Mouse (Mus musculus) lung, embryonic 16.5 days (tissue): ENCODE data around the gene Slc4a5. TPM values are rescaled to one million over a fixed set of nuclear protein-coding genes. Genes with fewer than 3 reads are reported as not detected.

ENCODE experiments used
- ATAC-seq: fragments of 200-750 bp; cut with Nextera tagmentation; 2 replicates; pipeline ENCODE4 v1.8.0; 2017; ENCODE audit warnings: low read depth, mild to moderate bottlenecking, moderate library complexity
- H3K27ac ChIP-seq: fragments of 300-500 bp; sonication (generic); 2 replicates; pipeline ENCODE4 v1.5.1; 2014; ENCODE audit warnings: mild to moderate bottlenecking, control low read depth, low read length
- H3K27me3 ChIP-seq: fragments of 300-500 bp; sonication (generic); 2 replicates; pipeline ENCODE4 v1.6.1; 2014; ENCODE audit warnings: low read depth, low read length, mixed read lengths; ENCODE audit not compliant: control insufficient read depth, insufficient read depth
- H3K36me3 ChIP-seq: fragments of 300-500 bp; sonication (generic); 2 replicates; pipeline ENCODE4 v1.6.1; 2014; ENCODE audit warnings: low read length; ENCODE audit not compliant: control insufficient read depth, insufficient read depth
- H3K4me1 ChIP-seq: fragments of 300-500 bp; sonication (generic); replicated peaks from 2 replicates; pipeline ENCODE4 v1.6.1; 2014; ENCODE audit warnings: low read length, mixed read lengths; ENCODE audit not compliant: control insufficient read depth, insufficient read depth
- H3K4me2 ChIP-seq: fragments of 300-500 bp; sonication (generic); 2 replicates; pipeline ENCODE4 v1.6.1; 2014; ENCODE audit warnings: low read depth, low read length, control low read depth
- H3K4me3 ChIP-seq: fragments of 300-500 bp; sonication (generic); 2 replicates; pipeline ENCODE4 v1.5.1; 2014; ENCODE audit warnings: mild to moderate bottlenecking, low read length, control low read depth
- H3K9ac ChIP-seq: fragments of 300-500 bp; sonication (generic); 2 replicates; pipeline ENCODE4 v1.6.1; 2014; ENCODE audit warnings: low read length, control low read depth
- H3K9me3 ChIP-seq: fragments of 300-500 bp; sonication (generic); 2 replicates; pipeline ENCODE4 v1.6.1; 2016; ENCODE audit warnings: low read length; ENCODE audit not compliant: control insufficient read depth
- WGBS: fragments of 180-500 bp; shearing (Covaris S2); extraction: QIAGEN DNeasy Blood & Tissue Kit; methylation state at CpG from one replicate; pipeline ENCODE4 v1.1.7; 2014; 5-methylcytosine and 5-hydroxymethylcytosine counted together
- polyA plus RNA-seq: library from polyadenylated mRNA; unstranded; fragments of >200 nt; fragmentation: Nextera tagmentation; extraction: Ambion mirVana; gene quantifications from 2 replicates; pipeline ENCODE4 v1.2.1, GENCODE M21; 2015

Gene Slc4a5
- polyA plus RNA-seq, 1 experiment from 2014 or later: 2.1 TPM

DNA sequence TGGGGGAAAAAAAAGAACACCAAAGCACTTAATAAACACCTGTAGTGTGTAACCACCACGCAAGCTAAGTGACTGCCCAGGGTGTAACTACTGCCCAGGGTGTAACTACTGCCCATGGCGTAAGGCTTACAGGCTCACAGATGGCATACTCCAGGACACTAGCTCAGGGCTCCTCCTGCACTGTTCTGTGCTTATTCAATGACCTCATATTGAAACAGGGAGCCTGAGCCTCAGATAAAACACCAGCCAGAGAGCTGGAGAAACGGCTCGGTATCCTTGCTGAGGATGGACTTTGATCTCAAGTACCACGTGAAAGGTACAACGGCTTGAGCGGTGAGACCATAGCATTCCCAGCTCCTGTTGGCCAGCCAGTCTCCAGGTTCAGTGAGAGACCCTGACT is 92.4 kb downstream of the Slc4a5 start:
- no peaks in the 10 kb centered on the region for H3K9me3 ChIP-seq
- ATAC-seq: no peak
- WGBS: 65% methylated on average over 7 of the region's 7 CpGs
- no peak overlapping the region for H3K27ac ChIP-seq
- no peak overlapping the region for H3K4me3 ChIP-seq
- H3K27me3 ChIP-seq: no peaks in the 10 kb centered on the region
- peaks cover 10% of the 10 kb centered on the region for H3K36me3 ChIP-seq
- H3K4me1 ChIP-seq: peaks cover 14% of the 10 kb centered on the region
- no peak overlapping the region for H3K9ac ChIP-seq
- H3K4me2 ChIP-seq: no peak overlapping the region

DNA sequence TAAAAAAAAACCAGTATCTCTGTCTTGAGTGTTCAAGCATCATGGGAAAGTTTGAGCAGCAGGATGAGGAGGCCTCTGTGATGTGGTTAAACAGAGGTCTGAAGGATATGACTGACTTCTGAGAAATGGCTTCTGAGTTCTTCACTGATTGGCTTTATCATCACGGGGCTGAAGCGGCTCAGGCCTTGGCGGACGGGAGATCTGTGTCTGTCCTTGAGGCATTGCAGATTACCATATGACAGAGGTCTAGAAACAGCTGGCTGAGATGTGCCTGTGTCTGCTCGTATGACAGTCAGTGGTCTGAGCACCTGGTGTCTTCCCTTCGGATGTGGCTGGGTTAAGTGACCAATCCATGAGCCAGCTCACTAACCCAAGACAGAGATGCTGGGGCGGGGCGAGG is 92.9 kb downstream of the Slc4a5 start:
- no peak overlapping the region for H3K4me2 ChIP-seq
- no peak overlapping the region for H3K27ac ChIP-seq
- H3K27me3 ChIP-seq: no peaks in the 10 kb centered on the region
- H3K4me3 ChIP-seq: no peak overlapping the region
- H3K4me1 ChIP-seq: peaks cover 14% of the 10 kb centered on the region
- 89% methylated on average over 8 of the region's 8 CpGs for WGBS
- H3K9me3 ChIP-seq: no peaks in the 10 kb centered on the region
- no peak for ATAC-seq
- peaks cover 10% of the 10 kb centered on the region for H3K36me3 ChIP-seq
- H3K9ac ChIP-seq: no peak overlapping the region

DNA sequence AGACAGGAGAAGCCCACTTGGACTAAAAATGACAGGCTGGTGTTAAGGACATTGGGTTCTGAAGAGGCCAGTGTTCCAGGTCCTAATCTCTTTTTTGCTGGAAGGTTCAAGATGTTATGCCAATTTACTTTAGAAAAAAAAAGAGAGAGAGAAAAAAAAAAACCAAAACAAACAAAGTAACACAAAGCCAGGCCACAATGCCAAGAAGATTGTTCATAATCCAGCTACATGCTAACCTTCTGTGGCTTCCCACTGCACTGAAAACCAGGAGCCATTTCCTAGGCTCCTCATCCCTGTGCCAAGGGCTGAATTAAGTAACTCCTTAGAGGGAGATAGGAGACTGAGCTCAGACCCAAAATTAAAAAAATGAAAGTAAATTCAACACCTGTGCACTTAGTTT is 95.7 kb downstream of the Slc4a5 start:
- Histone ChIP-seq H3K4me2 (no peak overlapping the region; the same call in 1 of the 2 replicates), H3K9me3 (no peaks in the 10 kb centered on the region), H3K36me3 (peaks cover 6% of the 10 kb centered on the region; the same call in 1 of the 2 replicates), H3K27ac (no peak overlapping the region), H3K27me3 (no peaks in the 10 kb centered on the region), H3K4me1 (peaks cover 14% of the 10 kb centered on the region), H3K4me3 (no peak overlapping the region), H3K9ac (no peak overlapping the region)
- no peak for ATAC-seq

DNA sequence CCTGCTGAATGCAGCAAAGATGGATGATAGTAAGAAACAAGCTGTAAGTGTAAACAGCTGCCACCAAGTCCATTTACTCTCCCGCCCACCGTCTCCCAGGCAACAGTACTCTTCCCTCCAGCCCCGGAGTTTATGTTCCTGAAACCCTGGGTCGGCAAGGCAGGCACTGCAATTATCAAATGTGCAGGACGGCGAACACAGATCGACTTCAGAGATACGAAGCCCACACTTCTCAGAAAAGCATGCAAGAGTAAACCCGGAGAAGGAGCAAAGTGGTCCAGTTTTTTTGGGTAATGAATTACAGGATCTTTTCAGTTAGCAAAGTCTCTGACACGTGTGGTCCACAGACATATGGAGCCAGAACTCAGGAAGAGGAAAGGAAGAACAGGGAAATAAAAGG is 96.4 kb downstream of the Slc4a5 start:
- ATAC-seq: no peak
- WGBS: 3% methylated on average over 10 of the region's 10 CpGs
- H3K9ac ChIP-seq: peak overlapping the region; percentile 39

DNA sequence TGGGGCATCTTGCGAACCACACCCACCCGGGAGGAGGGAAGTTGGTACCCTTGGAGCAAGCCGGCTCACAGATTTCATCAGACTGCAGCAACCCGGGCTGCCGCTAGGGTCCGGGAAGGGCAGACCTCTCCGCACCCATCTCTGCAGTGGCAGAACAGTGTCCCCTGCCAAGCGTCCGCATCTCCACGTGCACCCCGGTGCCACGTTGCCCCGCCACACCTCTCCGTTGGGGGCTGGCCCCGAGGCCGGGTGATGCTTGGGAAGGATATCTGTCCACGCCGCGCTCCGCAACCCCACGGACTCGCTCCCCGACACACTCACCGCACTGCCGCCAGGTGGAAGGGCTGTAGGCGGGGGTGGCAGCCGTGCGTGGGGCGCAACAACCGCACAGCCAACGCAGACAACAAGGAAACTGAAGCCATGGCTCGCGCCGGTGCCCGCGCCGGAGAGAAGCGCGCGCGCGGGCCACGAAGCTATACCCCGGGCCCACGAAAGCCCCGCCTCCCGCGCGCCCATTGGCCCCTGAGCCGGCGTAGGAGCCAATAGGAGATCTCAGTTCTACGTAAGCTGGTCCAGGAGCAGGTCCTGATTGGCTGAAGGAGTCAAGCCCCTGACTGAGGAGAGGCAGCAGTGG is 97.6 kb downstream of the Slc4a5 start:
- Histone ChIP-seq H3K4me2 (peak overlapping the region; percentile 91), H3K4me1 (peaks cover 14% of the 10 kb centered on the region), H3K9ac (peak overlapping the region; percentile 82), H3K27ac (peak overlapping the region; percentile 31; the same call in 1 of the 2 replicates), H3K36me3 (peaks cover 3% of the 10 kb centered on the region; the same call in 1 of the 2 replicates), H3K4me3 (peak overlapping the region; percentile 98), H3K27me3 (no peaks in the 10 kb centered on the region), H3K9me3 (no peaks in the 10 kb centered on the region)
- under 1% methylated on average over 52 of the region's 52 CpGs for WGBS
- peak; percentile 99 for ATAC-seq

More for the DNA sequence above, 96.4 kb downstream of the Slc4a5 start:
- H3K27ac ChIP-seq: no peak overlapping the region
- H3K36me3 ChIP-seq: peaks cover 6% of the 10 kb centered on the region; the same call in 1 of the 2 replicates
- peak overlapping the region; percentile 91 for H3K4me2 ChIP-seq
- peaks cover 14% of the 10 kb centered on the region for H3K4me1 ChIP-seq
- peak overlapping the region; percentile 98 for H3K4me3 ChIP-seq
- no peaks in the 10 kb centered on the region for H3K9me3 ChIP-seq
- H3K27me3 ChIP-seq: no peaks in the 10 kb centered on the region

DNA sequence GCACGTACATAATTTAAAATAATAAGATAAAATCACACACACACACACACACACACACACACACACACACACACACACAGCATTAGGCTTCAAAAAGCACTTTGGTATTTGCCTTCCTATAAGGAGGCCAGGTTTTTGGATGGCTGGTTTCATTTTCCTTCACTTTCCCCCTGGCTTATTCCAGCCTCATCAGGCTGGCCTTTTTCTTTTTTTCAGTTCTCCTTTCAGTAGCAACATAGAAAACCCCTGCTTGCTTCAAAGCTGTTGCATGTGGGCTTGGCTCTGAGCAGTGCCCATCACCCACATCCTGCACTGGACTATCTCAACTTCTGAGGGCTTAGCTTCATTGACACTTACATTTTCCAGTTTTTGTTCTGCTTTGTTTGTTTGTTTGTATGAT is 102.3 kb downstream of the Slc4a5 start:
- WGBS: 29% methylated on average over 1 of the region's 1 CpGs
- Histone ChIP-seq H3K4me3 (no peak overlapping the region), H3K9ac (no peak overlapping the region), H3K4me1 (peaks cover 6% of the 10 kb centered on the region), H3K36me3 (no peaks in the 10 kb centered on the region), H3K27ac (no peak overlapping the region), H3K27me3 (no peaks in the 10 kb centered on the region), H3K4me2 (no peak overlapping the region), H3K9me3 (no peaks in the 10 kb centered on the region)
- ATAC-seq: no peak

DNA sequence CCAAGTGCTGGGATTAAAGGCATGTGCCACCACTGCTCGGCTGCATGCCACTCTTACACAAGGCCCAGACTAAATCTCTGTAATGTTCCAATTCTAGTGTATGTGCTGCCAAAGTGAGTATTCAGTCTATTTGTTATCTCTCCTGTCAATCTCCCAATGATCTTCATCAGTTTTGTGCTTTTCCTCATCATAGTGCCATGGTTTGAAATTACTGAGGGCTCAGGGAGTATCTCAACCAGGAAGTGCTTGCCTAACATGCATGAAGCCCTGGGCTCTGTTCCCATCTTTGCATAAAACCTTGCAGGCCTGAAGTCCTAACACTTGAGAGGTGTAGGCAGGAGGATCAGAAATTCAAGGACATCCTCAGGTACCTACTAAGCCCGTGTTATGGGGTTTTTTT is 103.2 kb downstream of the Slc4a5 start:
- ATAC-seq: no peak
- WGBS: 60% methylated on average over 2 of the region's 2 CpGs
- no peaks in the 10 kb centered on the region; the same call in 1 of the 2 replicates for H3K36me3 ChIP-seq

DNA sequence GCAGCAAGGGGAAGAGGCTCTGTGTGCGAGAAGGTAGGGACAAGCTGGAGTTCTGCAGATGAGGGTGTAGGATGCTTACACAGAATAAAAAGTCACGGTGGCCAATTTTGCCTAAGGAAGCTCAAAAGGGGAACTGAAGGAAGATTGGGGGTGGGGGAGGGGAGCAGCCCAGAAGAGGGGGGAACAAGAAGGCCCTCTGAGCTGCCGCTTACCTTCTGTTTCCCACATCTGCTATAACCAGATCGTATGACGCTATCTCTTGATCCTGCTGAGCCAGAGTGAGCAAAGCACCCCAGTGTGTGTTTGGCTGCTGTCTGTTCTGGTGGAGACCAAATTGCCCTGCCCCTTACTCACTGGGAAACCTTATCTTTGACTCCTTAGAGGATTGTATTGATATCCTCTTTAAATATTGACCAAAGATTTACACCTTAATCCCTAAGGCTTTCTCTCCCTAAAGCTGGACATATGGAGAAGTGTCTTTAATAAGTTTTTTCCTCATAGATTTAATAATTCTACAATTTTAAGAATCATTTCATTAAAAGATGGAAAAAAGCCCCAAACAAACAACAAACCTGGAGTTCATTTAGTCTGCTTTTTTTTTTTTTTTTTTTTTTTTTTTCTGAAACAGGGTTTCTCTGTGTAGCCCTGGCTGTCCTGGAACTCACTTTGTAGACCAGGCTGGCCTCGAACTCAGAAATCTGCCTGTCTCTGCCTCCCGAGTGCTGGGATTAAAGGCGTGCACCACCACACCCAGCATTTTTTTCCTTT is 104.2 kb downstream of the Slc4a5 start:
- H3K27me3 ChIP-seq: no peaks in the 10 kb centered on the region
- H3K9ac ChIP-seq: no peak overlapping the region
- no peak overlapping the region for H3K4me2 ChIP-seq
- no peaks in the 10 kb centered on the region; the same call in 1 of the 2 replicates for H3K36me3 ChIP-seq
- 57% methylated on average over 8 of the region's 8 CpGs for WGBS
- H3K9me3 ChIP-seq: no peaks in the 10 kb centered on the region
- ATAC-seq: no peak
- peaks cover 11% of the 10 kb centered on the region for H3K4me1 ChIP-seq
- H3K4me3 ChIP-seq: no peak overlapping the region
- H3K27ac ChIP-seq: no peak overlapping the region

More for the DNA sequence above, 103.2 kb downstream of the Slc4a5 start:
- no peaks in the 10 kb centered on the region for H3K9me3 ChIP-seq
- no peak overlapping the region for H3K4me3 ChIP-seq
- peaks cover 11% of the 10 kb centered on the region for H3K4me1 ChIP-seq
- H3K9ac ChIP-seq: no peak overlapping the region
- no peak overlapping the region for H3K4me2 ChIP-seq
- H3K27ac ChIP-seq: no peak overlapping the region
- no peaks in the 10 kb centered on the region for H3K27me3 ChIP-seq

DNA sequence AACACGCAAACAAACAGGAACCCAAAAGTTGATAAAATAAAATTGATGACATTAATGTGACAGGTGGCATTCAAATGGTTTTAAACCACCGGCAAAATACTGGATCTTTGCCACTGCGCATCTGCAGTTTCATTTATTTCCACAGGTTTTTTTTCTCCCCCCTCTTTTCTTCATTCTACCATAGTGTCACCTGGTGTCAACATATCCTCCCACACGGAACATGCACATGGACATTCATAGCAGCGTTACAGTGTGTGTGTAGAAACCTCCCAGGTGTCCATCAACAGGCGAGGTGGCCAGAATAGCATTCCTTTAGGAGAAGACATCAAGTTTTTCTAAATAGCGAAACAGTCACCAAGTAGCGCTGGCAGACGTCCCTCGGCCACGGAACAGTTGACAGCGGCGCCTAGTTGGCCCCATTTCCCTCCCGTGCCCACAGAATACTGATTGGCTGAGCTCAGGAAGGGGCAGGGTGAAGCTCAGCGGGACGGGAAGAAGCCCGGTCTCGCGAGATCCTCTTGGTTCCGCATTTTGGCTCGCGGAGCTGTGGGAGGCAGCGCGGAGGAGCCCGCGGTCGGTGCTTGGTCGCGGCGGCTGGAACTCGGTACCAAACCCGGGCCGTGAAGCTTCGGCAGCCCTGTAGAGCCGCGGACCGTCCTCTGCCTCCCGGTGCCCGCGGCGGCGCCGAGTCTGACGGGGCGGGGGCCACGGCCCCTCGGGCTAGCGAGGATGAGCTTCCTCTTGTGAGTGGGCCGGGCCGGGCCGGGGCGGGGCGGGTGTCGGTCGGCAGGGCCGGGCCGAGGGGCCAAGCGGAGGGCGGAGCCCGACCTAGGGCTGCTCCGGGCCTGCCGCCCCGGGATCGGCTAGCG is 106.1 kb downstream of the Slc4a5 start, which contains the start of the genes Mthfd2 and Mob1a:
Mthfd2 (minus strand) TSS at position 384 of the 869 bp plus-strand sequence.
Mob1a (plus strand) TSS at position 492 of the 869 bp plus-strand sequence.
- ATAC-seq: peak; percentile 100
- Histone ChIP-seq H3K27me3 (no peaks in the 10 kb centered on the region), H3K4me2 (peak within 1 kb of the TSS; percentile 74), H3K4me1 (peaks cover 11% of the 10 kb centered on the region), H3K36me3 (peaks cover 5% of the 10 kb centered on the region), H3K9me3 (no peaks in the 10 kb centered on the region), H3K4me3 (peak within 1 kb of the TSS; percentile 91), H3K9ac (peak within 1 kb of the TSS; percentile 90), H3K27ac (peak within 1 kb of the TSS; percentile 94)
- WGBS: 1% methylated on average over 65 of the region's 65 CpGs
